Mouse (Mus musculus): Measurements from ENCODE around the gene Slc15a4. TPM values are rescaled to one million over a fixed set of nuclear protein-coding genes. Genes with fewer than 3 reads are reported as not detected.

The Slc15a4 gene
- polyA plus RNA-seq, 1 experiment: 22.8 TPM

- Histone ChIP-seq H3K4me3 (ENCODE audit: control insufficient read depth, low read depth, low read length) (no peak overlapping the region), H3K27ac (ENCODE audit: control insufficient read depth, insufficient read depth, low read depth, low read length) (no peak overlapping the region), H3K36me3 (ENCODE audit: control insufficient read depth, insufficient read depth, low read length) (no peaks in the 10 kb centered on the region), H3K4me1 (ENCODE audit: control insufficient read depth, insufficient read depth, low read length) (no peaks in the 10 kb centered on the region), H3K27me3 (ENCODE audit: control insufficient read depth, insufficient read depth, low read length) (no peaks in the 10 kb centered on the region)
- TF ChIP-seq POLR2A (IDR thresholded peaks at IDR 0.05; ENCODE audit: control insufficient read depth, low read depth, low read length): no peak
- no peak for TF ChIP-seq CTCF (IDR thresholded peaks at IDR 0.05; ENCODE audit: control insufficient read depth, insufficient read depth, insufficient replicate concordance, low read depth, low read length)
Measured at GRCm38 (mm10) chr5:127548136-127548535, 84.6 kb downstream of the Slc15a4 start.

DNA sequence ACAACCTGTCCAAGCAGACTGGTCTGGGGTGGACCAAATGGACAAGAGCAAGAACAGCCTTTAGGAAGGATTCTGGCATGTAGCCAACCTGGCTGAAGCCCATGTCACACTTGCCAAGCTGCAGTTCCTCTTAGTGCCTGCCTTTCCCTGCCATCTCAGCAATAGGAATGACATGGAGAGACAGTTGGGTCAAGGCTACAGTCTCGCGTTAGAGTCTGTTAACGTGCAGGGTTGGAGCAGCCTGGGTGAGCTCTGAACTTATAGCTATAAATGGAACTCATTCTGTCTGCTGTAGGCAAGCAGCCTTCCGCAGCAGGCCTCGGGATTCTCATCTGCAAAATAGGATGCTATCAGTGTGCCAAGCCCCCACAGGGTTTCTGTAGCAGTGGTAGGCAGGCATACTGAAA, 86.1 kb downstream of the Slc15a4 start:
- H3K27ac ChIP-seq (ENCODE audit: control insufficient read depth, insufficient read depth, low read depth, low read length): no peak overlapping the region
- no peaks in the 10 kb centered on the region for H3K36me3 ChIP-seq (ENCODE audit: control insufficient read depth, insufficient read depth, low read length)
- H3K27me3 ChIP-seq (ENCODE audit: control insufficient read depth, insufficient read depth, low read length): no peaks in the 10 kb centered on the region
- no peaks in the 10 kb centered on the region for H3K4me1 ChIP-seq (ENCODE audit: control insufficient read depth, insufficient read depth, low read length)
- no peak overlapping the region for H3K4me3 ChIP-seq (ENCODE audit: control insufficient read depth, low read depth, low read length)
- no peak for TF ChIP-seq POLR2A (IDR thresholded peaks at IDR 0.05; ENCODE audit: control insufficient read depth, low read depth, low read length)
- no peak for TF ChIP-seq CTCF (IDR thresholded peaks at IDR 0.05; ENCODE audit: control insufficient read depth, insufficient read depth, insufficient replicate concordance, low read depth, low read length)

Other genes starting within 250 kb of the Slc15a4 start
- 37.7 and 37.9 TPM in 2 replicates for gene Glt1d1, start 635 bp downstream of the Slc15a4 start, polyA plus RNA-seq (2012; rRNA removed)

All from testis, adult 2 months (tissue).